Mouse (Mus musculus) cerebellum, adult 2 months (tissue): ENCODE data around the gene Pih1d1. TPM values are rescaled to one million over a fixed set of nuclear protein-coding genes. Genes with fewer than 3 reads are reported as not detected.

Source experiments
- DNase-seq, 2 experiments: peaks; one replicate each; pipeline ENCODE4 v3.0.0; 2021
- H3K27ac ChIP-seq: fragments of 200-500 bp; 2 replicates; pipeline ENCODE4 v1.5.1; 2012; ENCODE audit warnings: low read length, control low read depth, inconsistent platforms; ENCODE audit not compliant: insufficient read depth
- H3K27me3 ChIP-seq: fragments of 200-500 bp; 2 replicates; pipeline ENCODE4 v1.6.1; 2012; ENCODE audit warnings: inconsistent platforms, mild to moderate bottlenecking, low read length, moderate library complexity; ENCODE audit not compliant: control insufficient read depth, insufficient read depth
- H3K4me1 ChIP-seq: fragments of 200-500 bp; 2 replicates; pipeline ENCODE4 v1.6.1; 2011; ENCODE audit warnings: low read length; ENCODE audit not compliant: control insufficient read depth, insufficient read depth
- H3K4me3 ChIP-seq: fragments of 200-500 bp; replicated peaks from 2 replicates; pipeline ENCODE3; 2011; ENCODE audit warnings: mild to moderate bottlenecking, low read depth, low read length, control low read depth; ENCODE audit not compliant: insufficient read depth
- CTCF ChIP-seq: fragments of 200-500 bp; IDR thresholded peaks from 2 replicates; pipeline ENCODE4 v1.5.1; 2011; ENCODE audit warnings: low read depth, mild to moderate bottlenecking, control low read depth, low read length, moderate library complexity, borderline replicate concordance; ENCODE audit not compliant: insufficient read depth
- POLR2A ChIP-seq: fragments of 200-500 bp; IDR thresholded peaks from 2 replicates; pipeline ENCODE4 v1.6.1; 2011; ENCODE audit warnings: low read length, control low read depth, borderline replicate concordance; ENCODE audit not compliant: insufficient read depth
- WGBS: fragments of 180-500 bp; shearing (Covaris S2); methylation state at CpG from one replicate; pipeline ENCODE4 v1.1.7; 2018; 5-methylcytosine and 5-hydroxymethylcytosine counted together
- polyA plus RNA-seq: library from polyadenylated mRNA; depleted of rRNA; stranded (reverse); fragments of >200 nt; gene quantifications from 2 replicates; pipeline ENCODE4 v1.2.3, GENCODE M21; 2012

Gene Pih1d1
- polyA plus RNA-seq, 1 experiment, result 53.1 TPM

DNA sequence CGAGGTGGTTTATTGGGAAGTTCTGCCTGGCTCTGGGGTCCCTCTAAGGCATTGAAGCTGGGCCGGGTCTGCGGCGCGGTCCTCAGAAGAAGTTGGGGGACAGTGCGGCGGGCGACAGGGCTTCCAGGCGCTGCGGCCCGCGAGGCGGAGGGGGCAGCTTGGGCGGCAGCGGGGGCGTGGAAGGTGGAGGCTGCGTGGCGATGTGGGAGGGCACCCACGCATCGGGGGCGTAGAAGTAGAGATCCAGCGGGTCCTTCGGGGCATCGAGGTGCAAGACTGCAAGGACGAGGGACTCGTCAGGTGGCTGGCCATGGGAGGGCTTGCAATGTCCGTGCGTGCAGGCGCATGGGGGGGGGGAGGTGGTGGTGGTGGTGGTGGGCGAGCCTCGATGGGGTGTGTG lies 22.3 kb downstream of the Pih1d1 start:
- DNase-seq, result peak in 1 of 2 experiments; percentile 46
- H3K4me3 ChIP-seq, result no peak overlapping the region
- H3K27me3 ChIP-seq, result no peaks in the 10 kb centered on the region; the same call in 1 of the 2 replicates
- H3K4me1 ChIP-seq, result peaks cover 12% of the 10 kb centered on the region
- TF ChIP-seq POLR2A, result no peak; the same call in 1 of the 2 replicates
- 3% methylated on average over 29 of the region's 31 CpGs for WGBS
- H3K27ac ChIP-seq, result no peak overlapping the region

DNA sequence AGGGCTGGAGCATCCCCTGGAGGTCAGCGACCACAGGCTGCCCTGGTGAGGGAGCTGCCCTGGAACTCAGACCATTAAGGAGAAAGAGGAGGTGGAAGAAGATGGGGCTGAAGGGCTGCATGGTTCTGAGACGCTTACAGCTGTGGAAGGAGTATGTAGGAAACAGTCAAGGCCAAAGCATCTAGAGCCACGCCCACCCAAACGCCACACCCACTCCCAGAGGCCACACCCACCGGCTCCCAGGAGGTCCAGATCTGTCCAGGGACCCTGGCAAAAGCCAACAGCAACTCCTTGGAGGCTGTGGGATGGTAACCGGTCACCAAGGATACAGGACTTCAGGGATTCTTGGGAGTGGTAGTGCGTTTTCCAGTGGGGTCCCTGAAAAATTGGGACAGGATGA lies 24.4 kb downstream of the Pih1d1 start:
- H3K4me1 ChIP-seq, result peaks cover 14% of the 10 kb centered on the region
- H3K27ac ChIP-seq, result no peak overlapping the region
- DNase-seq, result no peak
- 32% methylated on average over 7 of the region's 7 CpGs for WGBS
- no peaks in the 10 kb centered on the region; the same call in 1 of the 2 replicates for H3K27me3 ChIP-seq
- no peak overlapping the region for H3K4me3 ChIP-seq
- TF ChIP-seq POLR2A (no peak), CTCF (no peak)

DNA sequence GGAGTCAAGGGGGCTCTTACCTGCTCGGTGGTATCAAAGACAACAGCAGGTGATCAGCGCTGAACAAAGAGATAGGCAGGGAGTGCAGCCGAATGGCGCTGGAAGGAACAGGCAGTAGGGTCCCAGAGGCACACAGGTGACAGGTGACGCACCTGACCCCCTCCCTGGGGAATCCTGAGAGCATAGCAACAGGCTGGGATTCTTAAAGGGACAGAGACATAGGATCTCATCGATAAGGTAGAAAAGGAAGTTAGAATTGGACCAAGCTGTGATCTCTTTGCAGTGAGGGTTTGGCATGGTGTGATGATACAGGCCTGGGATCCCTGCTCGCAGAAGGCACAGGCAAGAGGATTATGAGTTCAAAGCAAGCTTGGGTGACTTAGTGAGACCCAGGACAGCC lies 25.4 kb downstream of the Pih1d1 start, which contains the start of gene Gfy:
TSS of gene Gfy (minus strand) at position 101 of the 400 bp plus-strand sequence.
- Histone ChIP-seq H3K4me1 (peaks cover 14% of the 10 kb centered on the region), H3K4me3 (no peak within 1 kb of the TSS), H3K27ac (no peak within 1 kb of the TSS), H3K27me3 (no peaks in the 10 kb centered on the region; the same call in 1 of the 2 replicates)
- DNase-seq, result no peak
- TF ChIP-seq CTCF, result no peak
- no peak for TF ChIP-seq POLR2A
- 41% methylated on average over 7 of the region's 7 CpGs for WGBS

DNA sequence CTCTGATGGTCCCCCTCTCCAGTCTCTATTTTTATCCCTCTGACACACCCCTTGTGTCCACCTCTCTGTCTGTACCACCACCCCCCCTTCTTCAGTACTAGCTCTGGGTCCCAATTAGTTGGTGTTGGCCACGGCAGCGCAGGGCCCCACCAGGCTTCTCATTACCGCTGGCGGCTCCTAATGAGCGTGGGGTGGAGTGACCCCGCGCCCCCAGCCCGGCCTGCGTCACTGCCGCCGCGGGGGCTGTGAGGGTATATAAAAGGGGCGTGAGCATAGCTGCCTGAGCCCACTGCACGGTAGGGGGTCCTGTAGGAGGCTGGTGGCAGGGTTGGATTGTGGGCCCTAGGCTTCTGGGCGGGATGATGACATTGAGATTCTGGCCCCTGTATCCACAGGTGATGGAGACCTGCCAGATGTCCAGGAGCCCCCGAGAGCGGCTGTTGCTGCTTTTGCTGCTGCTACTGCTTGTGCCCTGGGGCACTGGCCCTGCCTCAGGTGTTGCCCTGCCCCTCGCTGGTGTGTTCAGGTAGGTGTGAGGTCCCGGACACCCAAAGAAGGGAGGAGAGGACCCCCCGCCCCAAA lies 26.9 kb downstream of the Pih1d1 start, which contains the start of gene Pth2:
TSS of gene Pth2 (plus strand) at position 100 of the 582 bp plus-strand sequence.
- H3K4me3 ChIP-seq, result no peak within 1 kb of the TSS
- 18% methylated on average over 20 of the region's 20 CpGs for WGBS
- DNase-seq, result no peak
- H3K27ac ChIP-seq, result no peak within 1 kb of the TSS
- H3K27me3 ChIP-seq, result no peaks in the 10 kb centered on the region
- peaks cover 11% of the 10 kb centered on the region for H3K4me1 ChIP-seq
- TF ChIP-seq POLR2A (no peak), CTCF (no peak)

DNA sequence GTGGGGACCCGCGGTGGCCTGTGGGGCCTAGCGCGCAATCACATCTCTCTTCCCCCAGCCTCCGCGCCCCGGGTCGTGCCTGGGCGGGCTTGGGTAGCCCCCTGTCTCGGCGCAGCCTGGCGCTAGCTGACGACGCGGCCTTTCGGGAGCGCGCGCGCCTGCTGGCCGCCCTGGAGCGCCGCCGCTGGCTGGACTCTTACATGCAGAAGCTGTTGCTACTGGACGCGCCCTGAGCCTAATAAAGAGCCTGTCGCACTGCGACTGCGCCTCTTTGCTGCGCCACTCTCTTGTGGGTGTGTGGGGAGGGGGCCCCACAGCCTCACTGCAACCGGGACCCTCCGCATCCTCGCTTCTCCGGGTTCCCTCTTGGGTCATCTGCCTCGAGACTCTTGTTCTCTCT lies 27.4 kb downstream of the Pih1d1 start:
- WGBS, result 3% methylated on average over 35 of the region's 35 CpGs
- Histone ChIP-seq H3K4me1 (peaks cover 6% of the 10 kb centered on the region; the same call in 1 of the 2 replicates), H3K4me3 (no peak overlapping the region), H3K27me3 (no peaks in the 10 kb centered on the region), H3K27ac (no peak overlapping the region)
- DNase-seq, result no peak
- TF ChIP-seq POLR2A, result no peak

DNA sequence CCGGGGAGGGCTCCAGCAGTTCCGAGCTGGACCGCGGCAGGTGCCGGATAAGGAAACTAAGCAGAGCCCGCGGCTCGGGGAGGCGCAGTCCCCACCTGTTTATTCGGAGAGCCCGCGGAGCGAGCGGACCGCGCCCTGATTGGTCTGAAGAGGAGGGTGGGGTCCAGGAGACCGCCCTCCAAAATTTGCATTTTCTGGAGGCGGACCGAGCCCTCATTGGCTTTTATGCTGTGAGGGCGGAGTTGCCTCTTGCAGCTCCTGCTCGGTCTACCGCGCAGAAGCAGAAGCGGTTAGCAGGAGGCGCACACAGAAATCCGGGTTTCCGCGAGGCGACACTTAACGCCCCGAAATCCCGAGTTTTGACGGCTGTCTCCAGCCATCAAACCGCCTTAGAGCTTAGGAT lies 28.1 kb downstream of the Pih1d1 start:
- TF ChIP-seq POLR2A (peak; percentile 73; the same call in 1 of the 2 replicates), CTCF (no peak)
- peak; percentile 88 to 93 for DNase-seq
- under 1% methylated on average over 34 of the region's 34 CpGs for WGBS
- Histone ChIP-seq H3K4me3 (peak overlapping the region; percentile 50), H3K27me3 (no peaks in the 10 kb centered on the region), H3K27ac (peak overlapping the region; percentile 21; the same call in 1 of the 2 replicates), H3K4me1 (0 out of 2 replicates have a peak, but pooled peaks cover 6% of the 10 kb centered on the region)

DNA sequence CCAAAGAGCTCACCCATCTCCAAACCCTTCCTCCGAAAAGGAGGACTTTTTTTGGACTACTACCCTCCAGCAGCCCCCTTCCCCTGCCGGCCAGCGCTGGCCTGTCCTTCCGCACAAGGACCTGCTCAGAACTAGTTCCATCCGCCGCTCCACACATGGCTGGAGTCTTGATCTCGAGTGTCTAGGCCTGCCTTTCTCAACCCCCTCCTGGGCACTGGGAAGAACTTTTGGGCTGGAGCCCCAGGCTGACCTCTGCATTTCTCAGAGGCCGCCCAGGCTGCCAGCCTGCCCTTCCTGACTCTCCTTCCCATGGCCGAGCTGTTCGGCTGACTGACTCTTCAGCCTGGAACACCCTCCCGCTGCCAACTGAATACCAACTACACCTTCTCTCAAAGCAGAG lies 28.5 kb downstream of the Pih1d1 start:
- no peak for TF ChIP-seq CTCF
- WGBS, result 8% methylated on average over 11 of the region's 11 CpGs
- Histone ChIP-seq H3K27me3 (no peaks in the 10 kb centered on the region), H3K4me3 (peak overlapping the region; percentile 50), H3K4me1 (0 out of 2 replicates have a peak, but pooled peaks cover 6% of the 10 kb centered on the region), H3K27ac (peak overlapping the region; percentile 21; the same call in 1 of the 2 replicates)
- peak in 1 of 2 experiments; percentile 44 for DNase-seq

DNA sequence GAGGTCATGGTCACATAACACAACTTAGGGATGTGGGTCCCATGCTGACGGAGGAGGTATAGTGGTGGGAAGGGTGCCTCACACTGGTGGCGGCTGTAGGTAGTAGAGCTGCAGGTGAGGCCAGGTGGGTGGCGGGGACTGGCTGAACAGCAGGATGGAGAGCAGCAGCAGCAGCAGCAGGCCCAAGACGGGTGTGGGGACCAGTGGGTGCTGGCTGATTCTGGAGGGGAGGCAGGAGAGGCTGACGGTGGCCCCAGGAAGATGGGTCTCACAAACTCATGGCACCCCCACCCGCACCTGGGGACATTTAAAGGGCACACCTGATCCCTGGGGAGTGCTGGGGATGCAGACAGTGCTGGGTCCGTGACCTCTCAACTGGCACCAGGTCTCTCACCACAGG lies 29.6 kb downstream of the Pih1d1 start:
- H3K27ac ChIP-seq, result no peak overlapping the region
- H3K4me3 ChIP-seq, result no peak overlapping the region
- TF ChIP-seq CTCF (no peak), POLR2A (no peak)
- H3K27me3 ChIP-seq, result no peaks in the 10 kb centered on the region
- 78% methylated on average over 7 of the region's 7 CpGs for WGBS
- peaks cover 12% of the 10 kb centered on the region for H3K4me1 ChIP-seq
- DNase-seq, result no peak
